Mouse (Mus musculus) adrenal gland, postnatal 10 days (tissue): ENCODE data around the gene Tex37. TPM values are rescaled to one million over a fixed set of nuclear protein-coding genes. Genes with fewer than 3 reads are reported as not detected.

Source experiments
- DNase-seq: peaks from one replicate; pipeline ENCODE4 v3.0.0; 2021; ENCODE audit warnings: mixed read lengths
- long read RNA-seq, 2 experiments: library from polyadenylated mRNA; stranded (forward); transcript quantifications; one replicate each; pipeline ENCODE4 v2.0.0; 2021
- total RNA-seq, 2 experiments: library from RNA; stranded (reverse); gene quantifications; 2 replicates each; pipeline ENCODE4 v1.2.3; 2021

Tex37 gene
- total RNA-seq, result not detected
- long read RNA-seq, experiment 1, result 0 reads
- long read RNA-seq, experiment 2, result 0 reads

DNA sequence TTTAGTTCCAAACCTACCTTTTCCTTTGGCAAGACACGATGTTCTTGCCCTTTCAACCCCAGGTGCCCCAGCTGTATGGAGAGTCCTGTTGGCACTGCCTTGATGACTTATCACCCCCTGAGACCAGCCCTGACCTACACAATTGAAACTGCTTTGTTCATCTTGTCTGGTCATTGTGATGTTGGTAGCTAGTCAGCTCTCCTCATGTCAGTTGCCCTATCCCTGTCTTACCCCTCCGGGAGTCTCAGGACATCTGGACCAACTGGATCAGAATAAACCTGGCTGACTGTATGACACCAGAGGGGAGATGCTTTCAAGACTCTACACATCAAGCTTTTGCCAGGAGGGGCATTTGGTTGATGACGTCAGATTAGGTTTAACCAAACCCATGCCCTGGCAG lies at the start of gene Tex37:
TSS of gene Tex37 (minus strand) at position 101 of the 400 bp plus-strand sequence.
- DNase-seq, result no peak

DNA sequence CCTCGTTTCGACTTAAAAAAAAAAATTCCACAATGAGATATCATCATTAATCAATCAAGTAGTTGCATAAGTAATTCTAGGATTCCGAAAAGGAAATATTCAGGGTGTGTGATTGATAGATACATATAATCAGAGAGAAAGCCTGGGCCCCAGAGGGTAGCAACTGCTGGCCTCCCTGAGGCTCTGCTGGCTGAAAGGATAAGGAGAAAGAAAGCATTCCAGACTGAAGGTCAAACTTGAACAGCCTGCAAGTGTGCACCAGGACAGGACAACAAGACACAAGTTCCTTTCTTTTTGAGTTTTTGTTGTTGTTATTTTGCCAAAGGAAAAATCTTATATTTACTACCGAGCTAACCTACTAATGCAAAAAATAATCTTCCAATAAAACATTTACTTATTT lies 49.6 kb upstream of the Tex37 start:
- DNase-seq, result no peak

DNA sequence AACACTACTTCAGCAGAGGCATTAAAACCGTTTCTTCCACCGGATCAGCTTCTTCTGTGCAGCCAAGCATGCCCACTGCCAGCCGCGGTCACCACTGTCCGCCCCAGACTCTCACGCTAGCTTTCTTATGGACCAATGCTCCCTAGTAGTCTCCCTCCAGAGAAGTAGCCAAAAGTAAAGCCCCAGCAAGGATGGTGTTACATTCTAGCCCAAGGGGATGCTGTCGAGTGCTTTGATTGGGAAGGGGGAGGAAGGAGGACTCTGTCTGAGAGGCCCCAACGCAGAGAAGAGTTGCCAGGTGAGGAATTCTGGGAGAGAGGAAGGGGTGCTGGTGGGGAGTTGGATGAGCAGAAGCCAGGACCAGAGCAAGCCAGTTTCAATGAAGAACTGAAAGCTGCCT lies 48.7 kb upstream of the Tex37 start:
- no peak for DNase-seq

DNA sequence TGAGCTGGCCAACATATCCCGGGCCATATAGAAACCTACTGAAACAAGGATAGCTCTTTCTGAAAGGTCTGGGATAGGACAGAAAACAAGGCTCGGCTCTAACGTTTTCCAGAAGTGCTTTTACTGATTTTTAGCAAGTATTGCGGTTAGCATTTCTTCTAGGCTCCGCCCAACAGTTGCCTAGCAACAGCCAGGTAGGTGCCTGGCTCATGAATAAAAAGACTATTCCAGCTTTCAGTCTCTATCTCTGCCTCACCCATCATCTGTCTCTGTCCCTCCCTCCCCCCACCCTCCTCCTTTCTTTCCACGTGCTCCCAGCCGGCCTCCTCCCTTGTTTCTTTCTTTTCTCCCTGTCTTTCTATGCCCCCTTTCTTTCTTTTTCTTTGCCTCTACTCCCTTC lies 47.0 kb upstream of the Tex37 start:
- no peak for DNase-seq

DNA sequence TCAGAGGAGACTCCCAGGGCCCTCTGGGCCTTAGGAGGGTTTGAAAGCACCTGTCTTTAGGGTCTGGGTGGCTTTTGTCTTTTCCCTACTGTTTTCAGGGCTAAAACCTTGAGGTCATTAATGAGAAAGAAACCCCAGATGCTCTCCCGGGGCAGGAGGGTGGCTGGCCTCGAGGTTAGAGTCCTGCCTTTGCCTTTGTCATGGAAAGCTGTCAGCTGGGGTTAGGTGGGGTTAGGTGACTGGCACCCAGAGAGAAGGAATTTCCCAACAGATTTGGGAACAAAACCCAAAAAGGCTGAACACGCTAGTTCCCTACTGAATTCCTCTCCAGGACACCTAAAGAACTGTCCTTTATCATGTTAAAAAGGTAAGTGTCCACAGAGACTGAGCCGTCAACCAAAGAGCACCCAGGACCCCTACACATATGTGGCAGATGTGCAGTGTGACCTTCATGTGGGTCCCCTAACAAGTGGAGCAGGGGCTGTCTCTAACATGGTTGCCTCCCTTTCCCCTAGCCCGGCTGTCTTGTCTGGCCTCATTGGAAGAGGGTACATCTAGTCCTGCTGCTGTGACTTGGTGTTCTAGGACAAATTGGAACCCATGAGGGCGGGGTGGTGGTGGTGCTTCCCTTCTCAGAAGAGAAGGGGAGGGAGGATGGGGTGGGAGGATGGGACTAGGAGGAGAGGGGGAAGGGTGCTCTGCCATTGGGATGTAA lies 45.5 kb upstream of the Tex37 start:
- no peak for DNase-seq

DNA sequence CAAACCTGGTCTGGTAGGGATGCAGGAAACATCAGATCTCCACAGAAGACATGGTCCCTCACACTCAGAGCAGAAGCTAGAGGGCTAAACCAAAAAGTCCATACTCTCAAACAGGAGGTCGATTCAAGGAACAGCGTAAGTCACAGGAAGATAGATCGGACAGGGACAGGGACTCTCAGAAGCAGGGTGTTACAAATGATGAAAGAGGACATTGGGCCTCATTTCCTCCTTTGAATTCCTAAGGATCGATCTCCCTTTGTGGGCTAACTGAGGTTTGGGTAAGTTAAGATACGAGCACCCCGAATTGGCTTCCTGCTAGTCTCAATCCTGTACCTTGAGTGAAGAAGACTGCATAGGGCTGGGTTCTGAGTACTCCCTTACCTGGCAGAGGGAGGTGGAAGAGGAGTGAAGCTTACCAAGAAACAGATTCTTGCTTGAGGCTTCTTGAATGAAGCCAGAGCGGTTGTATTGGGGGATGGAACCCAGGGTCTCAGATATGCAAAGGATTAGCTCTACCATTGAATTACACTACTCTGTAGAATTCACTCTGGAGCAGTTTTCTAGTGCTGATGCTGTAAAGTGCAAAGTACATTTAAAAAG lies 38.7 kb upstream of the Tex37 start:
- no peak for DNase-seq

DNA sequence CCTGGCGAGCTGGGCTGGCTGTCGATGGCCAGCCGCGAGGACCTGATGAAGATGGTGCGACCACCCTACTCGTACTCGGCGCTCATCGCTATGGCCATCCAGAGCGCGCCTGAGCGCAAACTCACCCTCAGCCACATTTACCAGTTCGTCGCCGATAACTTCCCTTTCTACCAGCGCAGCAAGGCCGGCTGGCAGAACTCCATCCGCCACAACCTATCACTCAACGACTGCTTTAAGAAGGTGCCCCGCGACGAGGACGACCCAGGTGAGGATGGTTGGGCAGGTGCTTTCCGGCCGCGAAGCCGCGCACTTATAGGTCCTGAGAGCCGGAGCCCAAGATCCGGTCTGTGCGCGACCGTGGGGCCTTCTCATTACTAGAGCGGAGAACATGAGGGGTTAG lies 38.2 kb upstream of the Tex37 start:
- DNase-seq, result no peak

DNA sequence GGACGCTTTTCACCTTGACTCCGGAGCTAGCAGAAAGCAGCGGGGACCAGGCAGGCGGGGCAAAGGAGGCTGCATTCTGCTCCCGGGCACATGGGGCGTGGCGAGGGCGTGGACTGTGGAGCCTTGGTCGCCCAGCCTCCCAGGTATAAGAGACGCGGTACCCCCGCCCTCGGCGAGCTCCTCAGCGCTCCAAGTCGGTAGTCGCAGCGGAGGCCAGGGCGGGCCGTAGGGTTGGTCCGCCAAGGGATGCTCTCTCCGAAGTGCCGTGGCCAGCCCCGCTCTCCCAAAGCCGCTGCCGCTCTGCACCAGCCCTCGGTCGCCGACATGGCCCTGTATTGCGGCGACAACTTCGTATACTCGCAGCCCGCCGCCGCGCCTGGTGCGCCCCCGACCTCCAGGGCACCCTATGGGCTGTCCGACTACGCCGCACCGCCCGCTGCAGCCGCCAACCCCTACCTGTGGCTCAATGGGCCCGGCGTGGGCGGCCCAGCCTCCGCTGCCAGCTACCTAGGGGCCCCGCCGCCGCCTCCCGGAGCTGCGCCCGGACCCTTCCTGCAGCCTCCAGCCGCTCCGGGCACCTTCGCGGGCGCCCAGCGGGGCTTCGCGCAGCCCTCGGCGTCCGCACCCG lies 37.7 kb upstream of the Tex37 start, which contains the start of gene Foxi3:
TSS of gene Foxi3 (plus strand) at position 247 of the 628 bp plus-strand sequence.
- peak; percentile 22 for DNase-seq

DNA sequence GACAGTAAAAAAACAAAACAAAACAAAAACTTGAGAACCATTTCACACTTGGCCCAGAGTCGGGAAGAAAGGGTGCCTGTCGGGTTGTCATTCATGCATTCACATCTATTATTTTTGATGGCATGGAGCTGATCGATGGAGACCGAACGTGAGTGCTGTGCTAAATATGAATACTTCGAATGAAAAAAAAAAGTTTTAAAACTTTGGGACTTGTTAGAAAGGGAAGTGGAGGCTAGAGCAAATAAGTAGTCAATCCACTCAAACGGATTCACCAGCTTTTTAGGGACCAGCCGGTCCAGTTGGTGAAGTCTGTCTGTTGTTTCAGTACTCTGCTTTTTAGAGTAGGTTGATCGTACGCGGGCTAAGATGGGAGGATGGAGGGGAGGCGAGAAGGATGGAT lies 37.1 kb upstream of the Tex37 start:
- no peak for DNase-seq

DNA sequence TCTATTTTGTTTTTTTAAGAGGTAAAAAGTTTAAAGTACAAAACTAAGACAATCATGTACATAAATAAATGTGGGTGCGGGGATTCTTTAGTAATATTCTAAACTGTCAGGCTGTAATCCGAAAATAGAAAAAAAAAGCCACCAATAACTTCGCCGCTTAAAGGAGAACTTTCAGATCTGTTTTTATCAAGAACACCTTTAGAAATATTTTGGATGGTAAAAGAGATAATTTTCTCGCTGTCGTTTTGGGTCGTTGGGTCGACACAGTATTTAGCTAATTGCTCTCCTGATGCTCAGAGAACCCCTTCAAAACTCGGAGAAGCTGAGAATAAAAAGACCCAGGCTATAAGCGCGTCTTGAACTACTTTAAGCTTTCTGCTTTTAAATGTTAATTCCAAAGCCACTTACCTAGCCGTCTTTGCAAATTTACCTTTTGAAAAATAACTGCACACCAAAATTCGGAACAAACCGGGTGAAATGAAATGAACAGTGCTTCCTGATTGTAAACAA lies 36.6 kb upstream of the Tex37 start:
- DNase-seq, result no peak

DNA sequence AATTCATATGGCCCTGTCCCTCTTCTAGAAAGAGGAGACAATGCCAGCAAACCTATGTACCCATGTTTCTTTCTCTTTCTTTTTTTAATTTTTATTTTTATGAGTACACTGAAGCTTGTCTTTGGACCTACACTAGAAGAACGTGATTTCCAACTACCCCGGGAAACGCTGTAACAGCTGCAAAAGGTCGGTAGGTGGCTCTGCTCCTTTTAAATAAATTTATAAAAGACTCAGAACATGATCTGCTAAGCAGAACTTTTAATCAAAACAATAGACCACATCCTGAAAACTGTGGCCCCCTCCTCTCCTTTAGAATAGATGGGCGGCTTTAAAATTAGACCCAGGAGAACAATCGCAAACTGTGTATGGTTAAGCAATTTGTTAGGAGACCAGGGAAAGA lies 35.3 kb upstream of the Tex37 start:
- peak; percentile 33 for DNase-seq

DNA sequence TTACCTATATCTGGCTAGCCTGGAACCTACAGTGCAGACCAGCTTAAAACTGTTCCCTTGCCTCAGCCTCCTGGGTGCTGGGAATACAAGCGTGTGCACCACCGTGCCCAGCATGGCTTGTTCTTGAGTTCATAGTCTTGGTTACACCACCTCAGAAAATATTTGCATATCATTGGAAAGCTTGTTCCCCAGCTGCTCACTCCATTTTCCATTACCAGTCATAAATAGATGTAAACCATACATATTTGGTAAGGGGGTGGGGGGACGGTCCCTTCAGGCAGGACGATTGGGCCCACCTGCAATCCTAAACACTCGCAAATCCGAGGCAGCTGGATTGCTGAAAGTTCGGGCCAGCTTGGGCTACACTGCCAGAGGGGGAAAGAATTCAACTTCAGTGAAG lies 34.5 kb upstream of the Tex37 start:
- no peak for DNase-seq

DNA sequence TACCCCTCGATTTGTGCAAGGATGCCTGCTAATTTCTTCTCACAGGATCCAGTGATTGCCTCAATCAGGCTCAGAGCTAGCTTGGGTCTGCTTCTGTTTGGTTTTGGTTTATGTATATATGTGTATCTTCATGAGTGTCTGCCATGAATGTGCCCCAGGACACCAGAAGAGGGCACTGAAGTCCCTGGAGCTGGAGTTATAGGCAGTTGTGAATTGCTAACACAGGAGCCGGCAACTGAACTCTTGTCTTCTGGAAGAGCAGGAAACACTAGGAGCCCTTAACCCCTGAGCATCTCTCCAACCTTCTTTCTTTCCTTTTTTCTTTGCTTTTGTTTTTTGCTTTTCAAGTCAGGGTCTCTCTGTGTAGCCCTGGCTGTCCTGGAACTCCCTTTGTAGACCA lies 13.1 kb upstream of the Tex37 start:
- DNase-seq, result no peak

DNA sequence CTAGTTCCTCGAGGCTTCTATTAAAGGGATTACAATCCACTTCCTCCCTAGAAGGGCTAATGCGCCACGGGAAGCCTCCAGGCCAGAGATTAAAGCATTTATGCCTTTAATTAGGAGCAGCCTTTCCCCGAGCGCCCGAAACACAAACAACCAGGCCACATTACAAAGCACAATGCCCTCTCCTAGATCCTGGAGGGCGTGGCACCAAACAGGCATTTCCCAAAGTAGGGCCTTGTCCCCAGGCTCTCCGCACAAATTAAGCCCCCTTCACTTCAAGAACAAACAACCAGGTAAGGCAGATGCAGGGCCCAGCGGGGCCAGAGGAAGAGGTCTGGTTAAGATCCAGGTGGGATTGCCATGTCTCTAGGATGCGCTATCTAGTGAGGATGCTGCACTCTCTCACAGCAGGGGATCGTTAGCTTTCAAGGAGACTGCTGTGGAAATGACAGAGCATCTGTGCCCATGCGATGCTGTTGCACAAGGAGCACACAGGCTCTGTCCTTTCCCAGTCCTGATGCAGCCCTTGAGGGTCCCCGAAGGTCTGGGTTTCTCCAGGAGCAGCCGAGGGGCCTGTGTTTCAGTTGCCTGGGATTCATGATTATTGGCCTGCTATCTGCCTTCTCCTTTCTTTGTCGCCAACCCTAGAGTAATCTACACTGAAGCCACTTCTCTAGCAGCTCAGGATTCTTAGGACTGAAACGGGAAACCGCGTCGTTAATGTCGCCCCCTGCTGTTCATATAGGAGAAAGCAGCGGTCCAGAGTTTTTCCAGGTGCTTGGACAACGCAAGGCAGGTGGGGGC lies 2.7 kb upstream of the Tex37 start:
- DNase-seq, result peak; percentile 55

DNA sequence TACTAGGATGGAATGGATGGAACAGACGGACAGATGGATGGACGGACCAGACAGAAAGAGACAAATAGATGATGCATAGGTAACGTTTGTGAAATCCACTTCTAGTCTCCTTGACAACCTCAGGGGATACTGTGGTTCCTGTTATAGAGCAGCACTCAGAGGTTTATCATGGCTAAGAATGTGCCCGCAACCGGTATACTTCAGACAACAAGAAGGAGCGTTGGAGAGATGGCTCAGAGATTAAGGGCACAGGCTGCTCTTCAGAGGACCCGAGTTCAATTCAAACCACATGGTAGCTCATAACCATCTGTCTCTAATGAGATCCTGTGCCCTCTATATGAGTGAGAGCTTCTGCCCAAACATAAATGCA lies 6.3 kb downstream of the Tex37 start:
- DNase-seq, result no peak

DNA sequence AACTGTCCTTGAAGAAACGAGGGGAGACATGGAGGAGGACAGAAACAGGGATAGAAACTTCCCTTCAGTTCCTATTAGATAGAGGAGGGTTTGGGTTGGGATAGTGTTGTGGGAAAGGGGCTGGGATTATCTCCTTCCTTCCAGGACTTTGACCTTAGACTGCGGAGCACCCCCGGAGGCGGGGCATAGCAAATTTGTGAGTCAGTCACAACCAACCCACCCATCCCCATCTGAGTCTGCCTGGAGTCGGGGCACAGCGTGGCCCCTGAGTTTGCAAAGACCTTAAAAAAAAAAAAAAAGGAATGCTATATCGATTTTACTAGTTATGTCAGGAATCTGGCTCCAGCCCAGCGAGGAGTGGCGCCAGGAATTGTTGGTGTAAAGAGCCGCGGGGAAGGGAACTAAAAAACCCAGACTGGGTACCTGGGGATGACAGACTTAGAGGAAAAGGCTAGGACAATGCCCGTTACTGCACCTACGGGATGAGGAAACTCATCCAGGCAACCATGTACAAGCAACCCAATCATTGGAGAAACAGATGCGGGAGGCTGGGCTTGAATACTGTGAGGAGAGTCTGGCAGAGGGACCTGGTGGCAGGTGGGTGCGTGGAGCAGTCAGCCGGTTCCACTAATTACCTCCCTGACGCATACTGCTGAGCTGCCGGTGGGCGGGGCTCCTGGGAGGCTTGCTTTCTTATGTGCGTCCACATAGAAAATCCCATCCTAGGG lies 6.9 kb downstream of the Tex37 start:
- peak; percentile 10 for DNase-seq

DNA sequence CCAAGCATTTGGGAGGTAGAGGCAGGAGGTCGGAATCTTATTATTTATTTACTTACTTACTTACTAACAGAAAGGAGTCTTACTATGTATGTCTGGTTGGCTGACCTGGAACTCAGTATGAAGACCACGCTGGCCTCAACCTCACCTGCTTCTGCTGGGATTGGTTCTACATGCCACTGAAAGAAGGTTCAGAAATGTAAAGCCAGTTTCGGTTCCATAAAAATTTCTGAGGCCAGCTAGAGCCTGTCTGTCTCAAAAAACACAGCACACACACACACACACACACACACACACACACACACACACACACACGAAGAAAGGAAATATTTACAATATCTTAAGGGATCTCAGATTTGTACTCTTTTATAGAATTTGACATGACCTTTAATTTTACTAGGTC lies 8.4 kb downstream of the Tex37 start:
- DNase-seq, result no peak

DNA sequence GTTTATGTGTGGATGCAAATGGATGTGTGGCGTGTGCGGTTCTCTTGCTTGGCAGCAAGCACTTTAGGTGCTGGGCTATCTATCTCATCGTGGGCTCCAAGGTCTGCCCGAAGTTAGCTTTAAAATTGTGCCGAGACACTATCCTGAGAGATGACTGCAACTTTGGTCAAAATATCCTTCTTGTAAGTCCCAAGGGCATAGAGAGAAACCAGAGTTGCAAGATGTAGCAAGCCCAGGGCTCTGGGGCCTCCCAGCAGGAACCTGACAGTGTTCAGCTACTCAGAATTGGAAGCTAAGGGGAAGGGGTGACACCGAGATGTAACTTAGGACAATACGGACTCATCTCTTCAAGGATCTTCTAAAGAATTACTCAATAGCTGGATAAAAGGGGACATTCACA lies 9.2 kb downstream of the Tex37 start:
- no peak for DNase-seq

DNA sequence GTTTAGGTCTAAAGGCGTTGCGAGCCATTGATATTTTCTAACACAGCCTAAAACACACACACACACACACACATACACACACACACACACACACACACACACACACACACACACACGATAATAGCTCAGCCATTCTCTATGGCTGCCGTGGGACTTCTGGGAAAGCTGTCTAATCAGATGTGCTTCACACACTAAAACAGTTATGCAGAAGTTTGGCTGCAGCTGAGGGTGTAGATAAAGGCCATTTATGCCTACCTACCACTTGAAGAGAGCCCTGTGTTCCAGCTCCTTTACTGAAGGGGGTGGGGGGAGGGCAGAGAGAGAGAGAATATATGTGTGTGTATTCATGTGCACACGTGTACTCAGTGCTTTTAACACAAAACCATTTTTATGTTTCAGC lies 15.0 kb downstream of the Tex37 start:
- no peak for DNase-seq

DNA sequence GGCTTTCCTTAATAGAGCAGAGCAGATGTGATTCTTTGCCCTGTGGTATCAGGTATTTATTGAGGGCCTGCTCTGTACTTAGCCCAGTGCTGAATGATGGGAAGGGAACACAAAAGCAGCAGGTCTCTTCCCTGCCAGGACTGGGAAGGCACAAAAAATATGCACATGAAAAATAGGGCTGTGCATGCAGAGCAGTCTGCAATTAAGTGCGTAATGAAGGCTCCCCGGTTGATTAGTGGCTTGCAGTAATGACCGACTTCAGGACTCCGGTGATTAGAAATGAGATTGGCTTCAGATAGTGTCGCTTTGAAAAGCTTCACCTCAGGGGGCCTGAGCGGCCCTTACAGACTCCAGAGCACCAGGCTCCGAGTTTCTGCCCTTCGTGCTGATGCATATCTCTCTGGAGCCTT lies 19.1 kb downstream of the Tex37 start:
- DNase-seq, result no peak

DNA sequence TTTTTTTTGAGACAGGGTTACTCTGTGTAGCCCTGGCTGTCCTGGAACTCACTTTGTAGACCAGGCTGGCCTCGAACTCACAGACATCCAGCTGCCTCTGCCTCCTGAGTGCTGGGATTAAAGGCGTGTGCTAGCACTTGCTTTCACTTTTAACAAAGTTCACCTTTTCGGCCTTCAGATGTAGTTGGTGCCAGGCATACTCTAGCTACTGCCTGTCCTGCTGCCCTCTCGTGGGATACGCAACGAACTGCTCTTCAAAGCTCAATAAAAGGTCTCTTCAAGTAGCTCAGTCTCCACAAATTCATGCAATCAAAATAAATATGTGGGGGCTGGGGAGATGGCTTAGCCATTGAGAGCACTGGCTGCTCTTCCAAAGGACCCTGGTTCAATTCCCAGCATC lies 20.6 kb downstream of the Tex37 start:
- DNase-seq, result no peak

DNA sequence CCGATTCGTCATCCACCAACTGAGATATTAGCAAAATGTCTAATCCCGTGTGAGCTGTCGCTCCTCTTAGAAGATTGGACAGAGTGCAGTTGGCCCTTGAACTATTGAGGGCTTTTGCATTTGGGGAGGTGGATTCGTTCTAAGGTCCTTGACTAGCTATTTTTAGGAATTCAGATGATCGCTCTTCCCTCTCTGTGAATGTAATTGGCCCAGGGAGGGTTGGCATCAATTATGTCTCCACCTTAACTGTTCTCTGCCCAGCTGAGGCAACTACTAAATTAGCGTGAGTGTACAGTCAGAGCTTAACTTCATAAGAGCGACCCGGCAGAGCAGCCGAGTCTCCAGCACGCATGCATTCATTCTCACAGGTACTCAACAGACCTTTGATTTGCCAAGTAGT lies 30.7 kb downstream of the Tex37 start:
- no peak for DNase-seq
